Mouse (Mus musculus): ENCODE results near the gene 1700047I17Rik2. TPM values are rescaled to one million over a fixed set of nuclear protein-coding genes. Genes with fewer than 3 reads are reported as not detected.
A peak's percentile ranks its signal among the peaks of the same experiment; 100 is the strongest.
"Not testable (repeated sequence)": the region's sequence is repeated elsewhere in the genome, so short reads cannot be mapped to it uniquely, and the experiment has no call there.

1700047I17Rik2 gene
- total and polyA plus RNA-seq, 2 experiments = 0.28 TPM; not detected in 1

DNA sequence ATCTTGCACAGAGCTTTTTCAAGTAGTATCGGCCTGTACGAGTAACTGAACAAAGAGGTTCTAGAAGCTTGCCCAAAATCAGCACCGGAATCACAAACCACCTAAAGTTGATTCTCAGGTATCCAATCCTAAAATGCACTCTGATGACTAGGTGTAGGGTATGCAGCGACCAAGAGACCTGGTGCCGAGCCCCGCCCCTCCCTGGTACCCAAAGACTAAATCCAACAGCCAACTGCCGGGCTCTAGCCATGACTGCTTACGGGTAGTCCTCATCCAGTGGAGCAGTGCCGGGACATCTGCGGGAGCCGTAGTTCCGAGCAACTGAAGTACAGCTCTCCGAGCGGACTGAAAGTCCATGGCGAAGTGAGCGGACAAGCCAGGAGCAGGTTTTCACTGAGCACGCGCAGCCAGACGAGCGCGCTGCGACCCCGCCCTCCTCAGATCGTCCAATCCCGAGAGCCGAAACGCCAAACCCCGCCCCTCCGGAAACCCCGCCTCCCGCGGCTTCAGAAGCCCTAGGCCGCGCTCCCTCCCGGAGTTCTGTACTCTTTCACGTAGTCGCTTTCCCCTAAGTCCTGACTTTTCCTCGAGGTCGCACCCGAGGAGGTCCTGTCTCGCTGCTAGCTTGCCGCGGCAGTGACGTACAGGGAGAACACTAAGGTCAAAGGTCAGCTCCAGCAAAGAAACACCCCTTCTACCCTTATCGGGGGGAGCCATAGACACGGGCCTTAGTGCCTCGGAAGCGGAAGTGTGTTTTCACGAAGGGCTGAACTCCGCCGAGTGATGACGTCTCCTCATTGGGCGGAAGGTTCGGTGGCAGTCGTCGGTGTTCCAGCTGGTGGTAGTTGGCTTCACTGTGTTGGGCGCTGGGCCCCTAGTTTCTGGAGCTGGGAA, 30.5 kb downstream of the 1700047I17Rik2 start, which contains the start of gene Srp54c:
Gene Srp54c, plus strand, starts transcription at position 543 of the 894 bp plus-strand sequence.
- H3K27ac ChIP-seq (replicated peaks; ENCODE audit: insufficient read depth, low read depth, low read length); H3K27me3 ChIP-seq (ENCODE audit: control insufficient read depth, insufficient read depth, low read length); H3K4me1 ChIP-seq (ENCODE audit: control insufficient read depth, insufficient read depth, low read length); H3K79me2 ChIP-seq (ENCODE audit: control insufficient read depth, insufficient read depth, low read length); H3K36me3 ChIP-seq (ENCODE audit: control insufficient read depth, insufficient read depth, low read length); DNase-seq (ENCODE audit: extremely low read depth, low read depth, low spot score): not testable (repeated sequence)
- peak within 1 kb of the TSS; percentile 51 for H3K4me3 ChIP-seq (ENCODE audit: insufficient read depth, low read depth, low read length)
- H3K9ac ChIP-seq (ENCODE audit: low read depth, low read length) = peak within 1 kb of the TSS; percentile 45; the same call in 1 of the 2 replicates
- no CpG with 5 or more reads among the region's 57 CpGs for WGBS

DNA sequence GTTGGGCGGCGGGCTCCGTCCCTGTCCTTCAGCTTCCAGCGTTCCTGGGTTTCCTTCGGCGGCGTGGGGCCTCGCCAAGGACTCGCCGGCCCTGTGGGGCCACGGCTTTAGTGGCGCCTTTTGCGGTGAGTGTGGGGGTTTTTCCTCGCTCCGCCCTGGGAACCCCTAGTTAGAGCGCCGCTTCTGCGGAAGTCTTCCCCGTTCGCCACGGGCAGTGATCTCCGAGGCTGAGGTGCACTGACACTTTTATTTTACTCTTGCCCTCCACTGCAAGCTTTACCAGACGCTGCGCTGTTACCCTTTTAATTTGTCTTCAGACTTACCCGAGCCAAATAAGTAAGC, 31.1 kb downstream of the 1700047I17Rik2 start:
- not testable (repeated sequence) for H3K36me3 ChIP-seq (ENCODE audit: control insufficient read depth, insufficient read depth, low read length); DNase-seq (ENCODE audit: extremely low read depth, low read depth, low spot score); H3K27ac ChIP-seq (replicated peaks; ENCODE audit: insufficient read depth, low read depth, low read length); H3K79me2 ChIP-seq (ENCODE audit: control insufficient read depth, insufficient read depth, low read length); H3K4me1 ChIP-seq (ENCODE audit: control insufficient read depth, insufficient read depth, low read length); H3K27me3 ChIP-seq (ENCODE audit: control insufficient read depth, insufficient read depth, low read length)
- Histone ChIP-seq H3K4me3 (ENCODE audit: insufficient read depth, low read depth, low read length) (peak overlapping the region; percentile 51), H3K9ac (ENCODE audit: low read depth, low read length) (peak overlapping the region; percentile 45; the same call in 1 of the 2 replicates)
- under 1% methylated on average over 13 of the region's 25 CpGs for WGBS

DNA sequence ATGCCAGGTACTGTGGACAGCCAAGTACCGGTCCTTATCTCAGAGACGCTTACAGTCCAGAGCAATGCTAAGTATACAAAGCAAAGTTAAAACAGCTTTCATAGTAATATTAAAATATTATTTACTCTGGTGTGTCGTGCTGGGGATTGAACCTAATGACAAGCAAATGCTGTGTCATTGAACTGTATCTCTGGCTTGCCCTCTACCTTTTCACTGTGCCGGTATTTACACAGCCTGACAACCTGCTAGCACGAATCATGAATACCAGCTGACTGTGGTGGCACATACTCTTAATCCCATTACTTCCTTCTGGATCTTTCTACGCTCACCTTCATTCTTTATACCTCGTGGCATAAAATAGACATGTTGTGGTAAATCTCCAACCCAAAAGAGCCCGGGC, 42.9 kb downstream of the 1700047I17Rik2 start:
- H3K4me1 ChIP-seq (ENCODE audit: control insufficient read depth, insufficient read depth, low read length); H3K79me2 ChIP-seq (ENCODE audit: control insufficient read depth, insufficient read depth, low read length); H3K9ac ChIP-seq (ENCODE audit: low read depth, low read length); H3K36me3 ChIP-seq (ENCODE audit: control insufficient read depth, insufficient read depth, low read length); H3K27ac ChIP-seq (replicated peaks; ENCODE audit: insufficient read depth, low read depth, low read length); H3K27me3 ChIP-seq (ENCODE audit: control insufficient read depth, insufficient read depth, low read length); H3K4me3 ChIP-seq (ENCODE audit: insufficient read depth, low read depth, low read length); DNase-seq (ENCODE audit: extremely low read depth, low read depth, low spot score): not testable (repeated sequence)
- no CpG with 5 or more reads among the region's 8 CpGs for WGBS

DNA sequence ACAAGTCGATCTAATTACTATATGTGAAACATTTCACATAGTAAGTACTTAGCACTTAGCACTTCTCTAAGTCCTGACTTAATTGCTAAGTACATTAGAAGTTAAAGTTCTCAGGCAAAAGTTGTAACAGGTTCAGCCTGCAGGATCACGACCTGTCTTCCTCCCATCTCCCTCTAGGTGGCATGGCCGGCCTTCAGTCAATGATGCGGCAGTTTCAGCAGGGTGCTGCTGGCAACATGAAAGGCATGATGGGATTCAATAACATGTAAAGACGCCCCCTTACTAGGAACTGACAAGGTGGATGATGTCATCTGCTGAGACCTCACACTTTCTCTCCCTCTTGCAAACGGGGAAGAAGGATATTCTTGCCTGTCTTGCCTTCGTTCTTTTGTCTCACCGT, 62.6 kb downstream of the 1700047I17Rik2 start:
- not testable (repeated sequence) for H3K79me2 ChIP-seq (ENCODE audit: control insufficient read depth, insufficient read depth, low read length); H3K4me1 ChIP-seq (ENCODE audit: control insufficient read depth, insufficient read depth, low read length); H3K27me3 ChIP-seq (ENCODE audit: control insufficient read depth, insufficient read depth, low read length); DNase-seq (ENCODE audit: extremely low read depth, low read depth, low spot score); H3K27ac ChIP-seq (replicated peaks; ENCODE audit: insufficient read depth, low read depth, low read length); H3K9ac ChIP-seq (ENCODE audit: low read depth, low read length); H3K4me3 ChIP-seq (ENCODE audit: insufficient read depth, low read depth, low read length)
- no CpG with 5 or more reads among the region's 8 CpGs for WGBS
- H3K36me3 ChIP-seq (ENCODE audit: control insufficient read depth, insufficient read depth, low read length) = peaks cover 12% of the 10 kb centered on the region

DNA sequence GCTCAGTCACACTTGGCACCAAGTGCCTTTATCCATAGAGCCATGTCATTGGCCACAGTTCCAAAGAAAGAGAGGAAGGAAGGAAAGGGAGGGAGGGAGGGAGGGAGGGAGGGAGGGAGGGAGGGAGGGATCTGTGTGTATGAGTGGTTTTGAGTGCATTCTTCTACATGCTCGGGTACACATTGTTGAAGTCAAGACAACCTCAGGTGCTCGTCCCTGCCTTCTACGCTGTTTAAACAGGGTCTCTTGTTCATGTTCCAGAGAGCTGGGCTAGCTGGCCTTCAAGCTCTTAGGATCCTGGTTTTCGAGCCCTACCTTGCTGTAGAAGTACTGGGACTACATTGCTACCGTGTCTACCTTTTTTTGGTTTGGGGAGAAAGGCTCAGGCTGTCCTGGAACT, 64.0 kb downstream of the 1700047I17Rik2 start:
- not testable (repeated sequence) for H3K27ac ChIP-seq (replicated peaks; ENCODE audit: insufficient read depth, low read depth, low read length); H3K36me3 ChIP-seq (ENCODE audit: control insufficient read depth, insufficient read depth, low read length); H3K27me3 ChIP-seq (ENCODE audit: control insufficient read depth, insufficient read depth, low read length); H3K4me1 ChIP-seq (ENCODE audit: control insufficient read depth, insufficient read depth, low read length); DNase-seq (ENCODE audit: extremely low read depth, low read depth, low spot score); H3K4me3 ChIP-seq (ENCODE audit: insufficient read depth, low read depth, low read length); H3K9ac ChIP-seq (ENCODE audit: low read depth, low read length); H3K79me2 ChIP-seq (ENCODE audit: control insufficient read depth, insufficient read depth, low read length)
- WGBS = no CpG with 5 or more reads among the region's 5 CpGs

Other genes starting within 250 kb of the 1700047I17Rik2 start
- gene Gm20403, start 213.1 kb upstream of the 1700047I17Rik2 start, total RNA-seq (2014; rRNA removed) = not detected in 2 replicates
- not detected in 2 replicates for gene Gm20403, start 213.1 kb upstream of the 1700047I17Rik2 start, polyA plus RNA-seq (2012; rRNA removed)
- 5.2 and 6.8 TPM in 2 replicates for gene Baz1a, start 185.2 kb upstream of the 1700047I17Rik2 start, total RNA-seq (2014; rRNA removed)
- 1.4 and 1.6 TPM in 2 replicates for gene Baz1a, start 185.2 kb upstream of the 1700047I17Rik2 start, polyA plus RNA-seq (2012; rRNA removed)
- gene 2700097O09Rik, start 119.5 kb upstream of the 1700047I17Rik2 start, total RNA-seq (2014; rRNA removed) = 11.5 and 13.0 TPM in 2 replicates
- 4.5 and 5.5 TPM in 2 replicates for gene 2700097O09Rik, start 119.5 kb upstream of the 1700047I17Rik2 start, polyA plus RNA-seq (2012; rRNA removed)
- gene Srp54a, start 119.3 kb upstream of the 1700047I17Rik2 start, total RNA-seq (2014; rRNA removed) = 52.1 and 91.7 TPM in 2 replicates
- 16.5 and 19.5 TPM in 2 replicates for gene Srp54a, start 119.3 kb upstream of the 1700047I17Rik2 start, polyA plus RNA-seq (2012; rRNA removed)
- gene Fam177a, start 75.1 kb upstream of the 1700047I17Rik2 start, total RNA-seq (2014; rRNA removed) = 2.0 and 2.4 TPM in 2 replicates
- 0.77 and 0.82 TPM in 2 replicates for gene Fam177a, start 75.1 kb upstream of the 1700047I17Rik2 start, polyA plus RNA-seq (2012; rRNA removed)
- gene Srp54b, start 44.5 kb upstream of the 1700047I17Rik2 start, total RNA-seq (2014; rRNA removed) = 37.0 and 42.7 TPM in 2 replicates
- 23.0 and 24.5 TPM in 2 replicates for gene Srp54b, start 44.5 kb upstream of the 1700047I17Rik2 start, polyA plus RNA-seq (2012; rRNA removed)
- 42.3 and 62.3 TPM in 2 replicates for gene Srp54c, start 30.6 kb downstream of the 1700047I17Rik2 start, total RNA-seq (2014; rRNA removed)
- gene Srp54c, start 30.6 kb downstream of the 1700047I17Rik2 start, polyA plus RNA-seq (2012; rRNA removed) = 4.2 and 4.5 TPM in 2 replicates
- gene 1110008L16Rik, start 100.0 kb downstream of the 1700047I17Rik2 start, total RNA-seq (2014; rRNA removed) = 10.7 and 12.2 TPM in 2 replicates
- gene 1110008L16Rik, start 100.0 kb downstream of the 1700047I17Rik2 start, polyA plus RNA-seq (2012; rRNA removed) = 4.6 and 6.2 TPM in 2 replicates
- 6.8 and 6.9 TPM in 2 replicates for gene Ppp2r3c, start 103.4 kb downstream of the 1700047I17Rik2 start, total RNA-seq (2014; rRNA removed)
- gene Ppp2r3c, start 103.4 kb downstream of the 1700047I17Rik2 start, polyA plus RNA-seq (2012; rRNA removed) = 1.0 and 1.2 TPM in 2 replicates
- 132 and 138 TPM in 2 replicates for gene Psma6, start 184.6 kb downstream of the 1700047I17Rik2 start, total RNA-seq (2014; rRNA removed)
- 51.5 and 55.1 TPM in 2 replicates for gene Psma6, start 184.6 kb downstream of the 1700047I17Rik2 start, polyA plus RNA-seq (2012; rRNA removed)